Mouse (Mus musculus) ovary, postnatal 36 days (tissue): Measurements from ENCODE around the gene Frem1.

Experiments used
- DNase-seq: peaks from one replicate; pipeline ENCODE4 v3.0.0; 2022; ENCODE audit warnings: low spot score, mixed read lengths

The Frem1 gene

DNA sequence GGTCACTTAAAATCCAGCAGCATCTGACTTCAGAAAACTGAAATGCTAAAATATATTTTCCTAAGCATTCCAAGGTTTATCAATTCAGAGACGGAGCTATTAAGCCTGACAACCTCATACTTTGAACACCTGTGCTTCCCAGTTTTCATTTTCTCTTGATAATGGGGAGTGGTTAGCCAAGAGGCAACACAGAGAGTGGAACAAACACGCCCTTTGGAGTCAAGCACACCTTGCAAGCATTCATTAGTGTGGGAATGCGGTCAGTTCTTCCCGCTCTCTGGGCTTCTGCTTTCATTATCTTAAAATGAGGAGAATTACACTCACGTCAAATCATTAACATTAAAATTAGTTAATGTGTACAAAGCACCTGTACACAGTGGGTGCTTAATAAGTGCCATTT lies 122.1 kb downstream of the Frem1 start:
- DNase-seq: no peak

DNA sequence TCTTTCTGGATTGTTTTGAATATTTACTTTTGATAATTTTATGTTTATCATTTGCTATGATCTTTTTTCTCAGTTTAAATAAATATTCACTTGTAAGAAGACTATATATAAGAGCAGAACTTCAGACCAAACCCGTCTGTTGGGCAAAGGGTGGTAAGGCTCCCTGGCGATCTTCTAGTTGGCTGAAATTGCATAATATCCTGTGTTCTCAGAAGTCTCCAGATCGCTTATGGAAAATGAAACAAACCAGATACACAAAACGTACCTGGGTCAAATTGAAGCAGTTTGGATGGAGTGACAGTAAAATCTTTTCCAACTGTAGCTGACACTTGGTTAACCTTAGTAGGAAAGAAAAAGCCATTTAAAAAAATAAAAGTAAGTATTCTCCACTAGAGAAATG lies 130.2 kb downstream of the Frem1 start:
- DNase-seq: no peak

DNA sequence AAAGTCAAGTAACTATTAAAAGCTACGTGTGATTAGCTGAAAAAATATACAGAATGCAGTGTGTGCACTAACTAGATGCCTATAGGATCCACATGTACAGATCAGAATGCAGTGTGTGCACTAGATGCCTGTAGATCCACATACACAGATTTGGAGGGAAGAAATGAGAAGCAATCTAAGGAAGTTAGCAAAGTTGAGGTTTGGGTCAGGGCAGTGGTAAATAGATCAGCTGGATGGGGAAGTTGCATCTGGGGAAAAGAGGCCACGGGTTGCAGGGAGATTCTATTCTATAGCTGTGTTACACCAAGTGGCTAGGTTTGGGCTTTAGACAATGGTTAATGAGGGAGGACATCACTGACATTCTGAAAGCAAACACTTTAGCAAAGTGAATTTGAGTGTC lies 133.5 kb downstream of the Frem1 start:
- no peak for DNase-seq

DNA sequence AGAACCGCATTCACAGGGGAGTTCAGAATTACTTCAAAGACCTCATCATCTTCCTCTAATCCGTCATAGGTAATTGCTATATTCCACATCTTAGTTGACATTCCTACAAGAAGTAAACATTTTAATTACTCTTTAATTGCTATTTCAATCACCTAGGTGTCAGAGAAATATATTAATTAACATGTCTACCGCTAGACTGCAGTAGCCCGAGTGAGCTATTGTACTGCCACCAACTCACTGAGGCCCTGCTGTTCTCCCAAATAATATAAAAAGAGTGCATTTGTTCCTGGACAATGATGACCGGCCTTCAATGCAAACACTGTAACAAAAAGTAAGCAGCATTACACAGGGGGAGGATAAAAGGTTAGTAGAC lies 135.5 kb downstream of the Frem1 start:
- no peak for DNase-seq

DNA sequence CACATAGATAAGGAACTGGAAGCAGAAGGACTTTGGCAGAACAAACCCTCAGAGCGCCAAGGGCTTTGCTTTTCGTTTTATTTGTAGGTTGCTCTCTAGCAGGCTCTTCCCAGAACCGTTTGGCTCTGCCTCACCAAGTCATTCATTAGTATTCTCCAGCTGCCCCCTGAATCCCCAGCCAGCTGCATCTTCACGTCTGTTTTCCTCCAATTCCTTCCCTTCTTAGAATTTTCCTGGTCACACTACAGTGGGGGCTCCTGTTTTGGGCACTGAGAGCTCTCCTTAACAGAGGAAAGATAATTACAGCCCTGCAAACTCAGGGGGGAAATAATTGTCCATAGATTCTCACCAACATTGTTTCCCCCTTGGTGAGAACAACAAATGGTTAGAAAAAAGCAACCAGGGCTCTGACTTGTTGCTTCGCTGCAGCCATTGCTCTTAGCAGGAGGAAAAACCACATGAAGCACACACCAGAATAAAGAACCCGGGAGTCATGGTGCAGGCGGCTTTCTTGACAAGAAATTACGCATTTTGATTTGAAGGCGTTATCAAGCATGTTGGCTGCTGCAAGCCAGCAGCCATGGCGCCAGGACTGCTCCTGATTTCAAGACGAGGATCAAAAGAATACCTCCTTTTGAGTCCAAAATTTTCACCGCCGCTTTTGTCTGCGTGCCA lies 136.0 kb downstream of the Frem1 start:
- DNase-seq: no peak

DNA sequence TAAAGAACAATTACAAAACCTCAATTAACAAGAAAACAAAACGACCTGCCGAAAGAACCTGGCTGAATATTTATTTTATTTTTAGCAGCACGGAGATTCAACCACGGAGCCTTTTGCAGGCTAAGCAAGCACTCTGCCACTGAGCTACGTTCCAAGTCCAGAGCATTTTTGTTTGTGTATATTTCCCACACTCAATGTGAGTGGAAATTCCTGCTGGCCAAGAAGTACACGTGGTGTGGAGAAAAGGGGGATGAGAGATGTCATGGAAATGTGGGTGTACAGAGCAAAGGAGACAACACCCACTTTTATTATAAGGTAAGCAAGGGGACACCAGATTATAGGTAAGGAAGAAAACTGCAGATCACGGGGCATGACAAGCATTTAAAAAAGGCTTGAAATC lies 136.6 kb downstream of the Frem1 start:
- no peak for DNase-seq

DNA sequence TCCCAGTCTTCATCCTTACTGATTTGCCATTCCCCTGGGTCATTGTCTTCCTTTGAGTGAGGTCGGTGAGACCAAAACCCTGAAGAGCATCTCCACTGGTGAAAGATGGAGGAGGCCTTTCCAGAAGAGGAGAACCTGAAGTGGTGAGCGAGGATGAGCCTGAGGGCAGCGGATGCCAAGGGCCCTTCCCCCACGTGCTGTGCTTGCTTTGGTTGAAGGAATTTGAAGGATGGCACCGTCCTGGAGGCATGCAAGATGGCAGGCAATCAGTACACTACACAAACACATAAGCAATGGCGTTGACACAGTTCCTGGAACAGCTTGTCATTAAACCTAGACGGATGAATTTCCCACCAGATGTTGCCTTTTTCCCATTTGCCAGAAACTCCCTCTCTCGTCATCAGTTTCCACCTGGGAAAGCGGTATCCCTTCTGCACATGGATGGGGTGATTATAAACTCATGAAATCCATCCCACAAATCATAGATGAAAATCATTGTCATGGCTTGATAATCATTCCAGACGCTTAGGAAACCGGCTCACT lies 137.5 kb downstream of the Frem1 start:
- no peak for DNase-seq

DNA sequence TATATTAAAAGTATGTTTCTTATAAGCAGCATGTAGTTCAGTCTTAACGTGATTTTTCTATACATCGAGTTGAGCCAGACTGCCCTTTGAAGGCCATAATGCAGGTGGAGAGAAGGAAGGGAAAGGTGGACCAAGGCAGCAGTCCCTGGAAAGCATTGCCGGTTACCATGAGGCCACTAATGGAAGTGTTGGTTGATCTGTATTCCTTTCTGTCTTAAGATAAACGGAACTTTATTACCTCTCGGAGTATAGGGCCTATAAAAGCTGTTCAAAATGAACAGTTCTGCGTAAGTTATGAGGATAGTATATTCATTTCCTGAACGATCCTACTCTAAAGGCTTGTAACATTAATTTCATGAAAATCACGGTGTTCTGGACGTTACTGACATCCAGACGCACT lies 156.9 kb downstream of the Frem1 start:
- no peak for DNase-seq

DNA sequence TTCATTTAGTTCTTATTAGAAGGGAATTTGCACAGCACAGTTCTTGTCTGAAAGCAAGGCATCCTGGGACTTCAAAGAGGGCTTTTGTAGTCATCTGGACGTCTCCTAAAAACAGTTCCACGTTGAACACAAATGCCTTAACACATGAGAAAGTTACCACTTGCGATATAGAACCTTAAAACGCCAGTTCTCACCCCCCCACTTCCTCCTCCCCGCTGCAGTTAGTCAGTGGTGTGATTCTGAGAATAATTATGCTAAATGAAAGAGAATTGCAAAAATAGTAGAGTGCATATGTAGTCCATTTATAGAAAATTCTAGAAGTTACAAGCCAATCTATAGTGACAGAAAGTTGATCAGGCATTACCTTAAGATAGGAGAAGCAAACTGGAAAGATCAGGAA lies 159.9 kb downstream of the Frem1 start:
- no peak for DNase-seq

DNA sequence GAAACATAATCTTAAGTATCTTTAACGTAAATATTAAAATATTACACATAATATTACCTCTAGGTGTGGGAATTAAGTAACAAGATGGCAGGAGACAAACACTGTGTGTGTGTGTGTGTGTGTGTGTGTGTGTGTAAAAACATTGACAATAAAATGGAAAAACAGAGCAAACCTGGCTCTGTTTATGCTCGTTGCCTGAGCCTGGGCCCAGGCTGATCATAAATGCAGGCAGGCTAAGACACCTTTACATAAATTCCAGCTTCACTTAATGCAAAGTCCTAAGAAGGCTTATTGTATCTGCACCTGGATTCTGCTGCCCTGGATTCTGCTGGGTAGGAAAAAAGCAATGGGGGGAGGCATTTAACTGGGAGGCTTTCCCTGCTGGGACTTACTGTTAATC lies 160.6 kb downstream of the Frem1 start:
- DNase-seq: no peak

DNA sequence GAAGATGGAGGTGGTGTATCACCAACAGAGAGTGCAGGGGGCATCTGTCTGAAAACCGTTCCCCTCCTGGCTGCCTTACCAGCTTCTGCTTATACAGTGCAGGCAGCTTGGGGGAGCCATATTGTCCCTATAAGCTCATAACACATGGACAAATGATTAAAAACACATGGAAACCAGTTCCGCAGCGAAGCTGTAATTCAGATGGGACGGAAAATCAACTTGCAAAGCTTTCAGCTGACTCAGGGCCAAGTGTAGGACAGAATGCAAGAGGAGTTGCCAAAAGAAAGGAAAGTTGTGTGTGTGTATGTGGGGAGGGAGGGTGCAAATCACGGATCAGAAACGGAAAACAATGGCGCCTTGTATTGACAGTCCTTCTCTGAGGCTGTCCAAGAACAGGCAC lies 161.1 kb downstream of the Frem1 start:
- DNase-seq: no peak

DNA sequence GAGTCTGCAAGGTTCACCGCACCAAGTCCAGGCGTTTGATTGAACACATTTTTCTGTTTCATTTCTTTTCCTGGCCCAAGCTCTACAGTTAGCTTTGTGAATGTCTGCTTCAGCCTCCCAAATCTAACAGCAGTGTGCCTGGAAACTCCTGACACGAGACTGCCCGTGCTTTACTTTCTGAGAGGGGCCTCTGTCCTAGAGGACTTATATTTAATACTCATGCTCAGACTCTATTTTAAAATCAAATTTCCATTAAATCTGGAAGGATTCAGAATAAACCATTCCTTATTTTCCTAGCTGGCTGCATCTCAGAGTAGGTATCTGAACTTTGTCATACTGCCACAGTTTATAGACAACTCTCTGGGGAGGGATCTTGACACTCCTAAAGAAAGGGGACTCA lies 161.6 kb downstream of the Frem1 start:
- DNase-seq: no peak

DNA sequence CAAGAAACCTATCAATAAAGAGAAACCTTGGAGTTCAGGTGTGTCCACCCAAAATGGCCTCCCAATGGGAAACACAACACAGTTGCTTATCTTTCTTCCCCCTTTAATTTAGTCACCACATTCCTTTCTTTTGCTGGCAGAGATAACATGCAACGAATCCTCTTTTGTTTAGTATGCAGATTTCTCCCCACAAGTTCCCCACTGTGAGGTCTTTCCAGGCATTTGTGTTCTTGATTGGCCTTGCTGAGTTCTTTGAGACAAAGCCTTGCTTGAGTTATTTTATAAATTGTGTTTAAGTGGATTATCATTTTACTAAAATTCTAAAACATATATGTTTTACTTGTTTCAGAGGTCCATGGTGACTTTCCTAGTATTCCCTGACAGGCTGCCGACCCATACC lies 166.0 kb downstream of the Frem1 start:
- DNase-seq: no peak

DNA sequence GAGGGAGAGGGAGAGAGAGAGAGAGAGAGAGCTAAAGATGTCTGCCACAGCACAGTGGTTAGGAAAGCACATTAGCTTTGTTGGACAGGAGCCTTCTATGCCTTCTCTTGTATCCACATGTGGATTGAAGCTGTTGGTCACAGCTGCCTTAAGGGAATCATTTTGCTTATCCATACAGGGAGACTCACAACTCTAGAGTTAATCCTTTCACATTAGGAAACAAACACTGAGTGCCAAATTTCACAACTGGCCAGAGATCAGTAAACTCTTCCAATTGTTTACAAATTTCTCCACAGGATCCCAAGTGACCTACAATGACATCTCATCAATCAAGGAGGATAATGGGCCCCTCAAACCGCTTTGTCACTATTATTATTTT lies 166.6 kb downstream of the Frem1 start:
- DNase-seq: no peak

DNA sequence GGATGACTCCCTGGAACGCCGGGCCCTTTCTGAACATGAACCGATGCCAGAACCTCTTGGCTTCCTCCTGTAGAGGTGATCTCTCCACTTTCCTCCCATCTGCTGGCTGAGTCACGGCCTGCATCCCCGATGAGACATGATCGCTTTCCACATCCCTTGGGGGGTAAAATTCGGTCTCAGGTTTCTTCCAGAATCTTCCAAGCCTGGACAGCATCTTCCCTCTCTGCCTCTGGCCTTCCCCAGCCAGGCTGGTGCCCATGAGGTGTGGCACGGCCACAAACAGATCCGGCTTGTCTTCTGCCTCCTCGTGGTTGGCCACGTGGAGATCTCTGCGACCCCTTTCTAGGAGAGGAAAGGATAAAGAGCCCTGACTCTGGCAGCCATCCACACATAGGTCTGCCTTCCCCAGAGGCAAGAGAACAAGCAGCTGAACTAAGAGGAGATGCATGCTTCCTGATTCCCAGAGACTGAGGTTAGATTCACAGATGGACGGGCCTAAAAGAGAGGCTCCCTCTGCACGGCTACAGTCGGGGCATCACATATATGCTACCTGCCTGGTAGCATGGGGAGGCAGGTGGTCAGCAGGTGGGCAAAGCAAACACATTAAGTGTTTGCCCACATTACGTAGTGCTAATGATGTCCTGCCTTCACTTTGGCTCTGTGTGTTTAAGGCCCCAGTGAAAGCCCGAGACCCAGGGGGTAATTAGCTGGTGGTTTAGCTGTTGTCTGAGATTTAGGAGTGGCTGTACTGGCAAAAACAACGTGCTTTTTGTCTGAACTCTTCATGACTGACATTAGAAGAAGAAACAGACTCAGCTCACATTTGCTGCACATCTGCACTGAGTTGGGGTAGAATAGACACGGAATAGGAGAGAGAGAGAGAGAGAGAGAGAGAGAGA lies 167.3 kb downstream of the Frem1 start, which contains the start of gene Cer1:
Cer1 (minus strand) TSS at position 513 of the 899 bp plus-strand sequence.
- no peak for DNase-seq

DNA sequence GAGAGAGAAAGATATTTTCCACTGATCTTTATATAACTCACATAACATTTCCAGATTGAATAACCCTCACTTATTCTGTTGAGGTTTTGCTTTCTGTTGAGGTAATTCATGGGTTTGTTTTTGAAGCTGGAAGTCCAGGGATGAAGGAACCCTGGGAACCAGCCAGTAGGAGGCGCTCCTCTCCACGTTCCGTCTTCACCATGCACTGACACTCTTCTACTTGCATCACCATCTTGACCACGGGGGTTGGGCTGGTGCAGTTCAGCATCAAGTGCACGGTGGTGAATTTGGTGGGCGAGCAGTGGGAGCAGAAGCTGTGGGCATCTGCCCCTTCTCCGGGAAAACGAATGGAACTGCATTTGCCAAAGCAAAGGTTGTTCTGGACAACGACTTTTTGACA lies 169.6 kb downstream of the Frem1 start:
- no peak for DNase-seq

DNA sequence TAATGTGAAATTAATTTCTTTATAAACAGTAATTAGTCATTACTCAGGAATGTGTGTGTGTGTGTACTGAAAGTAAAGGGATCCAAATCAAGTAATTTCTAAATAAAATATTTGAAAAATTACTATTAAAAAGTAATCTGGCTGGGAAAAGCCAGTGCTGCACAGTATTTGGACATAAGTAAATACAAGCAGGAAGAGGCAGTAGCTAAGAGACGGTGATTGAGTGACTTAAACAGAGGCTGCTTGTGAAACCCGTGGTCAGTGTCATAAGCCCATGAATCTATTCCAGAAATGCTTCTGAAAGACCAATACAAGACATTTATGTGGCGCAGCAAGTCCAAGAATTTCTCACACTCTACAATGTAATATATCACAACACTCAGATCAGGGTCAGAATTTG lies 170.8 kb downstream of the Frem1 start:
- DNase-seq: no peak

DNA sequence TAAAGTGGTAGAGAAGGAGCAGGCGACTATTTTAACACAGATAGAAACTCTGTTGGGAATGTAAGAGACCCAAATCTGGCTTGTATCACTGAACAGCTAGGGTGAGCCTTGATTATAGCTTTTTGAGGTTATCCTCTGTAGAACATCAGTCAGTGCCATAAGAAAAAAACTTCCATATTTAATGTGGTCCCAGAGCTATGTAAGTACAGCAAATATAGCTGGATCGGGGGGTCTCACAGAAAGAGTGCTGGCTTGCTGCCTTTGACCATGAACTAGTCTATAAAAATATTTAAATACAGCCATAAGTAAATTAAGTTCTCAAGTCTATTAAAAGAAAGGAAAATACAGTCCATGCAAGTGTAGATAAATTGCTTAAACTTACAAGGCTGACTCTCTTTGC lies 171.9 kb downstream of the Frem1 start:
- DNase-seq: no peak

DNA sequence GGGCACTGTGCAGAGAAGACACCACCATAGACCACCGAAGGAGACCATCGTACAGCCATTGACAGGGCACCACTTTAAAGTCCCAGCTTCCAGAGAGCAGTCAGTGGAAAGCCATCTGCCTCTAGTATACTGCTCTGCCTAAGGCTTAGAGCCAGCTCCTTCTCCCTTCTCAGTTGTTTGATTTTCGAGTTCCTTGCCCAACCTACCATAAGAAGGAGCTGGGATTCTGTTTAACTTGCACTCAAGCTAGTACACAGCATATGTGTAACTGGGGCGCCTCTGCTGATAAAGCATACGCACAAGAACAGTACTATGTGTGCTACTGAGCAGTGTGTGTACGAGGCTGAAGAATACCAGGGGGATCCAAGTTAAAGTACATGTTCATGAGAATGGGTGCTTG lies 173.0 kb downstream of the Frem1 start:
- no peak for DNase-seq

DNA sequence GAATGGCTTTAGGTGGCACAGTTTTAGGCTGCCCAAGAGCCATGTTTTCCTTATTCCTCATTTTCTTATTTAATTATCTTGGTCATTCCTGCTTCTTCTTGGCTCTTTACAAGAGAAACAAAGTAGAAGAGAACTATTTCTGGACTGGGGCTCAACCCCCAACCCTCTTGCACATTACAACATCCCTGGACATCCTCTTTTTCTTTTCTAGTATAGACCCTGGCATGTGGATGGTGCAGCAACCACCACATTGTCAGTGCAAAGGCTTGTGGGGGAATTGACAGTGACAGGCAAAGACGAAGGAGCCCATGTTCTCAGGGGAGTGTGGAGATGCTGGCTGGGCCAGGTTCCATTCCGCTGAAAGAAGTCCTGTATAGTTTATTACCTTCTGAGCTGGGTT lies 175.5 kb downstream of the Frem1 start:
- no peak for DNase-seq

DNA sequence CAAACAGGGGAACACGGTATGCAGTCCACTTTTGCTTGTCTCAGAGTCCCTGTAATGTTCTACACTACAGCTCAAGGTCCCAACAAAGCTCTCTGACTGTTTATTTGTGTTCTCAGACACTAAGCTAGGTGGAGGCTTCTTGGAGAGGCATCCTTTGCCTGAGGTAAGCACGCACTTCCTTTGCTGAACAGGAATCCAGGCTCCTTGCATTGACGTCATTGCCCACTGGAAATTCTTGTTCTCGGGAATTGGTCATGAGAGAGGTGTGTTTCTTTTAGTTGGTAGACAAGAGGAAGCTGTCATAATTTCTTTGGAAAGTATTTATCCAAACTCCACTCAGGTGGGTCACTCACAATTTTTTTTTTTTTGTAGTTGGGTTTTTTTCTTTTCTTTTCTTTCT lies 176.6 kb downstream of the Frem1 start:
- DNase-seq: no peak

DNA sequence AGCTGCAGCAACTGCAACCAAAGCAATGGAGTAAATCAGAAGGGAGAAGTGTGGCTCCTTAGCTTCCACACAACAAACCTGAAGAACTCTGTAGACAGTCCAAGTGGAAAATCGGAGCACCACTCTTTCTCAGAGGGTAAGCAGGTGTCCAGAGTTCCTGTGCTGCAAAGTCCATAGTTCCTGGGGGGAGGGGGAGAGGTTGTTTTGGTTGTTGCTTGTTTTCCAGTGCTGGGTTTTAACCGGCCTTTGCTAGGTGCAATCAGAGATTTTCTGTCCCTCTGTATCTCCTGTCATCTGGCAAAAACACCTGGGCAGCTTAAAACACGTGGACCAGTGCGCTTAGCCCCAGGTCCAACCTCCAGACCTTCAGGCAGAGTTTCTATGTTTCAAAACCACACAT lies 177.3 kb downstream of the Frem1 start:
- DNase-seq: no peak

DNA sequence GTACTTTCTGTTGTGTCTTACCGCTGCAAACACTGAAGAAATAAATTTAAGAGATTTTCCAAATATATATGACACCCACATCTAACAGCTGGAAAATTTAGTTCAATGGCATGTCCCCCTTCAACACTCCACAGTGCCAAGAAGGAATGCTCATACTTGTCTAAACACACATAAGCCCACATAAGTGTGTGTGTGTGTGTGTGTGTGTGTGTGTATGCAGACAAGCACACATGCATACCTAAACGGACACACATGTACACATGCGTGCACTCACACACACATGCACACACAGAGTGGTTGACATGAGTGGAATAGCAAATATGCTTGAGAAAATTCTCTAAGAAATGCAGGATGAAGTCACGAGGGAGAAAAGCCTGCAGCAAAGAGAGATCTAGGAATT lies 179.6 kb downstream of the Frem1 start:
- DNase-seq: no peak

DNA sequence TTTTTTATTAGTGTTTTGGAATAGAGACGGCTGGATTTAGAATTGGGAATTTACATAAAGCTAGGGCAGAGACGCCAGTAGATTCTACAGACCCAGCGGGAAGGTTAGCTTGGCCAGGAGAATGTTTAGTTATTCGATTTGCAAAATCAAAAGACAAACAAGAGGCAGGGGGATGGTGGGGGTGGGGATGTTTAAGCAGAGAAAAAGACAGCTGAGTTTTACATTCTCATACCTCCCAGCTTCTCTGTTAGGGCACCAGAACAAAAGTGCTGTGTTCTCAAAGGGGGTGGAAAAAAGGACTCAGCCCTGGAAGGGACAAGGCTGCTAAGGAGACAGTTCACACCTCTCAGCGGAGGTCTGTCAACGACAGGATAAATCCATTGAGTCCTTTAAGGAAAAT lies 180.0 kb downstream of the Frem1 start:
- no peak for DNase-seq
